In the genomic region with DNA sequence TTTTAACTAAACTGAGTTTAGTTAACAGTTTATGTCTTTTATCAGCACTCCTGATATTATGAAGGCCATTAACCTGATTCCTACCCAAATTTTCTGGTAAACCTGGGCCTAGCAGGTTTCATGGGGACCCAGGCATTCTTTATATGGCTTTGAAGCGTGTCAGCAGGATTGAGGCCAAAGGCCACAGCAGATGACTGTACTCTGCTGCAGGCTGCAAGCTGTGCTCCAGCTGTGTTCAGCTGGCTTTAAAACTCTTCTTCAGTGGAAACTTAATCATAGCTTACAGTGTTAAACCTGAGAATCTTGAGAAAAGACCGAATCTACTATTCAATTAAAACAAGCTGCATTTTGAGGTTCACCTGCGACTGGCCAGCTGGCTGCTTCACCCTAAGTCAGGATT, we compare ENCODE assay signal across 19 mouse cellular contexts.
DNase-seq lines count a peak whose midpoint lies in the region; ATAC-seq lines count a peak whose summit lies in the region.
"Had no signal": no experiment of that assay in that cellular context is flagged by ENCODE, and none has a peak within 500 bp of the region (broad histone marks: within the 10 kb centered on the region; RNA-seq: fewer than 3 reads in every experiment).

No protein-coding gene starts in this region.

- peak overlapping the region; percentile 18; the same call in 1 of the 2 replicates for H3K27ac ChIP-seq in heart, embryonic 16.5 days (ENCODE audit: low read length)
- H3K27ac ChIP-seq in limb, embryonic 12.5 days, result no peak overlapping the region
- H3K27ac ChIP-seq: embryonic facial prominence, embryonic 15.5 days; lung, embryonic 15.5 days had no signal

- peaks cover 6% of the 10 kb centered on the region; the same call in 1 of the 2 replicates for H3K4me1 ChIP-seq in heart, embryonic 16.5 days (ENCODE audit: control insufficient read depth, insufficient read depth, low read length)
- H3K4me1 ChIP-seq in limb, embryonic 12.5 days (replicated peaks), result peaks cover 8% of the 10 kb centered on the region
- H3K4me1 ChIP-seq: embryonic facial prominence, embryonic 15.5 days; lung, embryonic 15.5 days had no signal

- H3K9ac ChIP-seq in heart, embryonic 16.5 days (ENCODE audit: low read length), result no peak overlapping the region
- H3K9ac ChIP-seq in limb, embryonic 12.5 days (replicated peaks), result no peak overlapping the region
- H3K9ac ChIP-seq: embryonic facial prominence, embryonic 15.5 days; forebrain, postnatal 0 days; lung, embryonic 15.5 days had no signal

- H3K4me3 ChIP-seq in heart, embryonic 16.5 days (ENCODE audit: low read length), result no peak overlapping the region
- H3K4me3 ChIP-seq in limb, embryonic 12.5 days (replicated peaks), result no peak overlapping the region
- H3K4me3 ChIP-seq: embryonic facial prominence, embryonic 15.5 days; lung, embryonic 15.5 days; megakaryocyte, embryonic 14.5 days had no signal

- H3K36me3 ChIP-seq in heart, embryonic 16.5 days (ENCODE audit: control insufficient read depth, insufficient read depth), result no peaks in the 10 kb centered on the region
- H3K36me3 ChIP-seq in limb, embryonic 12.5 days, result no peaks in the 10 kb centered on the region
- H3K36me3 ChIP-seq: embryonic facial prominence, embryonic 15.5 days; lung, embryonic 15.5 days had no signal

- DNase-seq in heart, adult 8-10 months (ENCODE audit: low spot score), result no peak
- peak; percentile 47 for DNase-seq in kidney, postnatal 14 days
- DNase-seq in kidney, adult 18-20 months, result no peak
- DNase-seq in 3T3-L1 (ENCODE audit: low read depth, low spot score), result peak; percentile 48
- no peak for DNase-seq in spleen, postnatal 4 days (ENCODE audit: low spot score in 2 of 2)
- DNase-seq: B cell, adult 2 months; cerebellum, adult 2 months; cerebellum, postnatal 36 days; forebrain, postnatal 0 days; heart, postnatal 4 days; kidney, adult 8-10 months; thymus, adult 2 months had no signal

- 73% methylated on average over 3 of the region's 3 CpGs for WGBS in heart, embryonic 16.5 days
- WGBS in limb, embryonic 12.5 days, result 30% methylated on average over 3 of the region's 3 CpGs

- H3K9me3 ChIP-seq in heart, embryonic 16.5 days (replicated peaks; ENCODE audit: control insufficient read depth, low read length), result no peaks in the 10 kb centered on the region
- H3K9me3 ChIP-seq in limb, embryonic 12.5 days, result no peaks in the 10 kb centered on the region
- H3K9me3 ChIP-seq: embryonic facial prominence, embryonic 15.5 days; lung, embryonic 15.5 days; megakaryocyte, embryonic 14.5 days had no signal

- H3K4me2 ChIP-seq in heart, embryonic 16.5 days (ENCODE audit: low read depth, low read length), result no peak overlapping the region
- H3K4me2 ChIP-seq in limb, embryonic 12.5 days, result no peak overlapping the region
- H3K4me2 ChIP-seq: embryonic facial prominence, embryonic 15.5 days; liver, embryonic 11.5 days; lung, embryonic 15.5 days had no signal

- no peak for ATAC-seq in heart, embryonic 16.5 days (replicated peaks; ENCODE audit: extremely low read depth, insufficient read depth, low FRiP score)
- ATAC-seq in limb, embryonic 12.5 days (ENCODE audit: insufficient number of reproducible peaks, insufficient read depth, low FRiP score, low TSS enrichment, low read depth), result 0 out of 2 replicates have a peak, but pooled peaks have one; percentile 37
- ATAC-seq: forebrain, postnatal 0 days; hindbrain, embryonic 16.5 days had no signal

- no peaks in the 10 kb centered on the region for H3K27me3 ChIP-seq in heart, embryonic 16.5 days (ENCODE audit: control insufficient read depth, insufficient read depth, low read length)
- H3K27me3 ChIP-seq in limb, embryonic 12.5 days, result no peaks in the 10 kb centered on the region
- H3K27me3 ChIP-seq: embryonic facial prominence, embryonic 15.5 days; lung, embryonic 15.5 days; megakaryocyte, embryonic 14.5 days had no signal

Comparison
In these comparisons a context has a peak if more than half of its experiments do, and no peak if none do; other contexts are left out.
1. DNase-seq: peak in kidney, postnatal 14 days (single experiment) and 3T3-L1 (single experiment); none in heart, adult 8-10 months (single experiment), kidney, adult 18-20 months (single experiment) and spleen, postnatal 4 days (0 of 2).